Mouse (Mus musculus): ENCODE data around the gene Sgsh. TPM values are rescaled to one million over a fixed set of nuclear protein-coding genes. Genes with fewer than 3 reads are reported as not detected.
"Not testable (repeated sequence)": the region's sequence is repeated elsewhere in the genome, so short reads cannot be mapped to it uniquely, and the experiment has no call there.

The Sgsh gene
- polyA plus RNA-seq, 1 experiment from 2014 or later = 4.7 TPM

DNA sequence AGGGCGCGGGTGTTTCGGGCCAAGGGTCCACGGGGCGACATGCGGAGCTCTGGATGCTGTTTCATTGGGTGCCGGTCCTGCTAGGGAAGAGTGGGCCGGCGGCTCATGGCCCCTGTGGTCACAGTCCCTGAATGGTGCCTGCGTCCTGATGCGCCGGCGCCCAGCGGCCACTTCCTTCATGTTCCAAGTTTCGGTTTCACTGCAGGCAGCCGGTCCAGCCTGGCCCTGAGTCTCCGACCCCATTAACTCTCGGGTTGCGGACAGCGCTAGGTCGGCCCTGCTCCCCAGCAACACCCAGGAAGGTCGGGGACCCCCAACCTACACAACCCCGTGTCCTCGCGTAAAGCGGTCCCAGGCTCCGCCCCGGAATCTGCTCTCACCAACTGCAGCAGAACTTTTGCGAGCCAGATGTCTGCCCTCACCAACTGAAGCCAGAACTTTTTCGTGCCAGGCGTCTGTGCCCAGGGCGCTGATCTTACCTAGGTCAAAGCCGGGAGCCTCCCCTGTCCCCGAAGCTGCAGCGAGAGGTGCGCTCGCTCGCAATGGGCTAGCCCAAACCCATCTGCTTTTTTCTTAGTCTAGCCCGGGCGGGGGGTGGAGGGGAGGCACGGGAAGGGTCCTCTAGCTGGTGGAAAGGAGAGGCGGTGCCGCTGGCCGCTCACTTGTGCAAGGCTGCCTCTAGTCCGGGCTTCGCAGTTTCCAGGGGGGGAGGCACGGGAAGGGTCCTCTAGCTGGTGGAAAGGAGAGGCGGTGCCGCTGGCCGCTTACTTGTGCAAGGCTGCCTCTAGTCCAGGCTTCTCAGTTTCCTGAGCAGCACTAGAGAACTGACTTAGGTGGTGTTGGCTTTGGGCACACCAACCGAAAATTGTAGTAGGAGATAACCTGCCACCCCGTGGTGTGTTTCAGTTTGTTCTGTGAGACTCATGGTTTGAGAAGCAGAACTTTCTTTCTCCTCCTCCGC lies 35.2 kb upstream of the Sgsh start:
- H3K4me3 ChIP-seq = peak overlapping the region; percentile 54
- peak overlapping the region; percentile 97 for H3K4me2 ChIP-seq
- ATAC-seq = peak; percentile 27; the same call in 1 of the 2 replicates
- H3K36me3 ChIP-seq (ENCODE audit: poor library complexity, severe bottlenecking) = no peaks in the 10 kb centered on the region
- H3K27me3 ChIP-seq = peaks cover 77% of the 10 kb centered on the region
- no peak overlapping the region; the same call in 1 of the 2 replicates for H3K27ac ChIP-seq
- WGBS = 2% methylated on average over 53 of the region's 53 CpGs
- H3K4me1 ChIP-seq = peaks cover 26% of the 10 kb centered on the region
- H3K9ac ChIP-seq = peak overlapping the region; percentile 63
- no peaks in the 10 kb centered on the region for H3K9me3 ChIP-seq (replicated peaks)

DNA sequence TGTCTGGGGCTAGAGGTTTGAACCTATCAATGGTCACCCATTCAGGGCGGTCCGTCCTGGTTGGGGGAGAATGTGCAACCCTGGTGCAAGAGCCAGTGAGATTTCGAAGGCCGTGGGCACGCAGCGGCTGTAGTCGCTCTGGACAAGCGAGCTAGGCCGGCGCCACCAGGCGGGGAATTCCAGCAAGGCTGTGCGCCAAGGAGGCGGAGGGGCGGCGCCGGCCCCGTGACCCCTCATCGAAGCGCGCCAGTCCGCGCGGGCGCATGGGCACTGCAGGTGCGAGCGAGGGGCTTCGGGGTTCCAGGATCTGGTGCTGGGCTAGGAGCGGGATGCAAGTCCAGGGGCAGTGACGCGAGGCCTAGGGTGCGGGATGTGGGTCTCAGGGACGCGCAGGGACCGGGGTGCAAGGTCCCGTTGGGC lies 34.5 kb upstream of the Sgsh start:
- peak overlapping the region; percentile 63 for H3K9ac ChIP-seq
- peak overlapping the region; percentile 54 for H3K4me3 ChIP-seq
- H3K4me1 ChIP-seq = peaks cover 26% of the 10 kb centered on the region
- under 1% methylated on average over 35 of the region's 35 CpGs for WGBS
- H3K27me3 ChIP-seq = peaks cover 70% of the 10 kb centered on the region
- no peaks in the 10 kb centered on the region for H3K9me3 ChIP-seq (replicated peaks)
- ATAC-seq = peak; percentile 50; the same call in 1 of the 2 replicates
- peak overlapping the region; percentile 97 for H3K4me2 ChIP-seq
- no peaks in the 10 kb centered on the region for H3K36me3 ChIP-seq (ENCODE audit: poor library complexity, severe bottlenecking)
- H3K27ac ChIP-seq = no peak overlapping the region; the same call in 1 of the 2 replicates

DNA sequence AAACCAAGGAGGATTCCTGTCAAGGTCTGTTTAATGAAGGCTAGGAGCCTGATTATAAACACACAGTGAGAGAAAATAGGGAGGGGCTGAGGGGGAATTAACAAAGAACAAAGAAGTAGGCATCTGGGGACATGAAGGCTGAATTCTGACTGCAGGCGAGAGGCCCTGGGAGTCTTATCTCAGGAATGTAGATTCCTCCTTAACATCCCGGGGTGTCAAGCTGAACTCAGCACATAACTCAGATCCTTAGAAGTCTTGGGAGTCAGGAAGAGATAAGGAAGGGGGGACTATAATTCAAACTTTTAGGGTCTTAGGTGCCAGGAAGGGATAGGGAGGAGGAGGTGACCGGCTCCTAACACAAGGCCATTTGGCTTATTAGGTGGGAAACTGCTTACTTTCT lies 31.9 kb upstream of the Sgsh start:
- not testable (repeated sequence) for H3K9ac ChIP-seq; H3K36me3 ChIP-seq (ENCODE audit: poor library complexity, severe bottlenecking); H3K4me2 ChIP-seq; H3K9me3 ChIP-seq (replicated peaks); ATAC-seq; H3K4me3 ChIP-seq; H3K27ac ChIP-seq
- WGBS = 29% methylated on average over 3 of the region's 3 CpGs
- peaks cover 15% of the 10 kb centered on the region for H3K4me1 ChIP-seq
- H3K27me3 ChIP-seq = peaks cover 46% of the 10 kb centered on the region

DNA sequence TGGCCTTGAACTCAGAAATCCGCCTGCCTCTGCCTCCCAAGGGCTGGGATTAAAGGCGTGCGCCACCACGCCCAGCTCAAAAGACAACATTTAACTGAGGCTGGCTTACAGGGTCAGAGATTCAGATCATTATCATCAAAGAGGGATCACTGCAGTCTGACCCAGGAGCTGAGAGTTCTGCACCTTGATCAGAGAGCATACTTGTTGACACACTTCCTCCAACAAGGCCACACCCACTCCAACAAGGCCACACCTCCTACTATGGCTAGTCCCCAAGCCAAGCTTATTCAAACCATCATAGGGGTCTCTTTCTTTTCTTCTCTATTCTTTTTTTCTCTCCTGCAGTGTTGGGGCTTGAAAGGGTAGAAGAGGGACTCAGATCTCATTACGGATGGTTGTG lies 31.0 kb upstream of the Sgsh start:
- ATAC-seq = no peak
- Histone ChIP-seq H3K4me1 (peaks cover 14% of the 10 kb centered on the region), H3K27ac (no peak overlapping the region), H3K9ac (no peak overlapping the region), H3K4me3 (no peak overlapping the region), H3K27me3 (peaks cover 36% of the 10 kb centered on the region), H3K9me3 (replicated peaks) (no peaks in the 10 kb centered on the region), H3K36me3 (ENCODE audit: poor library complexity, severe bottlenecking) (no peaks in the 10 kb centered on the region), H3K4me2 (no peak overlapping the region)
- 95% methylated on average over 5 of the region's 5 CpGs for WGBS

DNA sequence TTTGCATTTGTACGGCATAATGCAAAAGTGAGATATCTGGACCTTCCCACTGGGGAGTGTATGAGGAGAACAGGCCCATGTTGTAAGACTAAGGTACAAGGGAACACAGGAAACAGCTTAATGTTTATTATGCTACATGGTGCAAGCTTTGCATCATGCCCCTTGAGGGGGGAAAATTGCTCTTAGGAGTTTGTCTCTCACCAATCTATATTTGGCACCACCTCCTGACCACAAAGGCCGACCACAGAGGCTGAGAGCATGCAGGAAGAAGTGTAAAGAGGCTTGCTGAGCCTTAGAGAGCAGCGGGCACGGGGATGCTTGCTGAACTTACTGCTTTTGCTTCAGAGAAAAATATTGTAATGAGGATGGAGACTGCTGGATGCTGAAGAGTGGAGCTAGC lies 29.6 kb upstream of the Sgsh start:
- WGBS = 84% methylated on average over 4 of the region's 4 CpGs
- H3K9me3 ChIP-seq (replicated peaks) = no peaks in the 10 kb centered on the region
- H3K4me2 ChIP-seq = no peak overlapping the region
- peaks cover 22% of the 10 kb centered on the region for H3K27me3 ChIP-seq
- no peak overlapping the region for H3K27ac ChIP-seq
- no peak overlapping the region for H3K9ac ChIP-seq
- no peak for ATAC-seq
- H3K36me3 ChIP-seq (ENCODE audit: poor library complexity, severe bottlenecking) = no peaks in the 10 kb centered on the region
- H3K4me1 ChIP-seq = peaks cover 5% of the 10 kb centered on the region
- no peak overlapping the region for H3K4me3 ChIP-seq

DNA sequence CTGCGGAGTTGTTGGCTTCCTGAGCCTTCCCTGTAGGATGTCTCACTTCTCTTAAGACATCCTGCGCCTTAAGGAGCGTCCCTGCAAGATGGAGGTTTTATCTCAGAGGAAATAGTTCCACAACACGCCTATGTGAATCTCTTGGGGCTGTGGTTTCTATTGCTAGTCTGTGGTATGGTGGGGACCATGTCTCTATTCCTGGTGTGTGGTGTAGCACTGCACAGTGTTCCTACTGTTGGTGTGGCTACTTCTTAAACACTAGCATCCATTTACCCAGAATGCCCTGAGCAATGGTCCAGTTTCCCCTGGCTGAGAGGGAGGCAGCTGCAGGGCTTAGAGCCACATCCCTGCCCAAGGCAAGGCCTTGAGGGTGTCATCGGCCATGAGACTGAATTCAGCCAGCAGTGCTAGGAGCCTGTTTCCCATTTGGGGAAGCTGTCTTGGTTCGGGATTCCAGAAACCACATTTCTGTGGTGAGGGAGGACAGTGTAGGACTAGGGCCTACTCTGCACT lies 27.1 kb upstream of the Sgsh start:
- H3K27me3 ChIP-seq = no peaks in the 10 kb centered on the region
- ATAC-seq = no peak
- 75% methylated on average over 6 of the region's 6 CpGs for WGBS
- no peak overlapping the region for H3K4me3 ChIP-seq
- H3K4me1 ChIP-seq = no peaks in the 10 kb centered on the region
- no peak overlapping the region for H3K4me2 ChIP-seq
- H3K36me3 ChIP-seq (ENCODE audit: poor library complexity, severe bottlenecking) = peaks cover 8% of the 10 kb centered on the region; the same call in 1 of the 2 replicates
- H3K9ac ChIP-seq = no peak overlapping the region
- no peak overlapping the region for H3K27ac ChIP-seq
- H3K9me3 ChIP-seq (replicated peaks) = no peaks in the 10 kb centered on the region

DNA sequence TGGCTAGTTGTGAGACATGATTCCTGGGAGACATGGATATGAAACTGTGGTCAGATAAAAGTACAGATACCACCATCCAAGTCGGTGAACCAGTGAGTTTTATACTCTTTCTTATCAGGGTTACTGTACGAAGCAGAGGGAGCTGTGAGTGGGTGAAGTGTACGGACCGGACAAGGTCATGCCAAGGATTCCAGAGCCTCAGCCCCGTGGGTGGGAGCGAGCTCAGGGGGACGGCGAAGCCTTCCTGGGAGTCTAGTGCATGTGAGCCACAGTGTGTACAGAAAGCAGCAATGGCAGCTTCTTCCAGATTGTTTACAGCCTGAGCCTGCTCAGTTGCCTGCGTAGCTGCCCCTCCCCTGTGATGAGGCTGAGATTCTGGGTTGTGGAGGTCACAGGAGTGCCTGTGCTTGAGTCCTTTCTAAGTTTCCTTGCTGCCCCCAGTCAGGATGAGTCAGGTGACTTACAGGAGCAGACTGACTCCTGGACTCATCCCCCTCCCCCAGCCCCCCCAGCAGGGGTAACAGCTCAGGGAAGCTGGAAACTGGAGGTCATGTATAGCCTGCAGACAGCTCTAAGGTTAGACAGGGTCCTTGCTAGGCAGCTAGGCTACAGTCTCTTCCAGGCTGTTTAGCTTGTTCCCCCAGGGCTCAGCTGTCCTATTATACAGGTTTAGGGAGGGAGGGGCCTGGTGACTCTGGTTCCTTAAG lies 26.4 kb upstream of the Sgsh start:
- 87% methylated on average over 9 of the region's 9 CpGs for WGBS
- Histone ChIP-seq H3K9me3 (replicated peaks) (no peaks in the 10 kb centered on the region), H3K27me3 (no peaks in the 10 kb centered on the region), H3K4me3 (no peak overlapping the region), H3K4me1 (no peaks in the 10 kb centered on the region), H3K4me2 (no peak overlapping the region), H3K36me3 (ENCODE audit: poor library complexity, severe bottlenecking) (peaks cover 12% of the 10 kb centered on the region; the same call in 1 of the 2 replicates), H3K27ac (no peak overlapping the region), H3K9ac (no peak overlapping the region)
- ATAC-seq = no peak

DNA sequence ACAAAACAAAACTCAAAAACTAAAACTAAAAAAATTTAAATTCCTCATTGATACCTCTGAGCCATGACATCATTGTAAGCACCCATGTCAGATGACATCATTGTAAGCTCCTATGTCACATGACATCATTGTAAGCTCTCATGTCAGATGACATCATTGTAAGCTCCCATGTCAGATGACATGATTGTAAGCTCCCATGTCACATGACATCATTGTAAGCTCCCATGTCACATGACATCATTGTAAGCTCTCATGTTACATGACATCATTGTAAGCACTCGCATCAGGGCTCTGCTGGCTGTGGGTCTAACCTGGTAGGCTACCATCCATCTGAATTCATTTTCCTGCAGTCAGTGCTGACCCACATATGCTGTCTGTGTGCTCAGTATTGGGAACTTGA lies 23.2 kb upstream of the Sgsh start:
- peaks cover 12% of the 10 kb centered on the region; the same call in 1 of the 2 replicates for H3K36me3 ChIP-seq (ENCODE audit: poor library complexity, severe bottlenecking)
- H3K4me2 ChIP-seq = no peak overlapping the region
- 89% methylated on average over 1 of the region's 1 CpGs for WGBS
- H3K9ac ChIP-seq = no peak overlapping the region
- no peaks in the 10 kb centered on the region for H3K9me3 ChIP-seq (replicated peaks)
- no peak overlapping the region for H3K27ac ChIP-seq
- H3K27me3 ChIP-seq = no peaks in the 10 kb centered on the region
- H3K4me3 ChIP-seq = no peak overlapping the region
- H3K4me1 ChIP-seq = no peaks in the 10 kb centered on the region
- ATAC-seq = no peak

DNA sequence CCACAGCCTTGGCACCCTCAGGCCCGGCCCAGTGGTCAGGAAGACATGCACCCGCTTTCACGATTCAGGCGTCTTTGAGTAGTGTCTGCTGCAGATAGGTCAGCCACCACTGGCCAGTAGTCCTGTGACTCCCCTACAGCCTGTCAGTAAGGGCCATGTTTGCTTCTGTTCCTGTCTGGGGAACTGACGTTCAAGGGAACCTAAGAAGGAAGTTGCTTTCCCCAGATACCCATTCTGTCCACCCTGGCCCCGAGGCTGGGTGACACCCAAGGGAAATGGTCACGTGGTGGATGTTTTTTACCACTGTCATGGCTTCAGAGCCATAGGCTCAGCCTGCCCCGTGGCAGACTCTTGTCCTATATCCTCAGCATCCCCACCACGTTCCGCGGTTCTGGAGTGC lies 22.0 kb upstream of the Sgsh start:
- H3K27me3 ChIP-seq = no peaks in the 10 kb centered on the region
- no peaks in the 10 kb centered on the region for H3K9me3 ChIP-seq (replicated peaks)
- WGBS = 93% methylated on average over 11 of the region's 11 CpGs
- no peak overlapping the region for H3K4me3 ChIP-seq
- H3K4me2 ChIP-seq = no peak overlapping the region
- H3K36me3 ChIP-seq (ENCODE audit: poor library complexity, severe bottlenecking) = peaks cover 12% of the 10 kb centered on the region; the same call in 1 of the 2 replicates
- no peak for ATAC-seq
- no peaks in the 10 kb centered on the region for H3K4me1 ChIP-seq
- H3K9ac ChIP-seq = no peak overlapping the region
- H3K27ac ChIP-seq = no peak overlapping the region

DNA sequence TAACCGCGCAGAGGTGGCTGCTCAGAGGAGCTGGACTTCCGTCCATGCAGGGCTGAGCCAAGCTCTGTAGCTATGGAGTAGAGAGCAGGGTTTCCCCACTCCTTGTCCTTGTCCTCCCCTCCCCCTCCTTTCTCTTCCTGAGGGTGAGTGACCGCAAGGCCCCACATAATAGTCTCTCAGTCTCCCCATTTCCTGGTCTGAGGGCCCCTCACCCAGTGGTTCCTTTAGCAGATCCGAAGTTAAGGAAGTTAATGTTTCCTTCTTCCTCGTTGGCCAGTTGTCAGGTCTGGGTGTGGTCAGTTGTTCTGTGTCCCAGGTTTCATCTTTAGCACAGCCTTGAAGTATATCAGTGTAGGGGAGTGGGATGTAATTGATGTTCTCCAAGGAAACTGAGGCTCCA lies 20.1 kb upstream of the Sgsh start:
- H3K27ac ChIP-seq = no peak overlapping the region
- H3K9me3 ChIP-seq (replicated peaks) = no peaks in the 10 kb centered on the region
- peaks cover 12% of the 10 kb centered on the region; the same call in 1 of the 2 replicates for H3K36me3 ChIP-seq (ENCODE audit: poor library complexity, severe bottlenecking)
- no peak overlapping the region for H3K4me2 ChIP-seq
- no peaks in the 10 kb centered on the region for H3K27me3 ChIP-seq
- ATAC-seq = no peak
- no peak overlapping the region for H3K4me3 ChIP-seq
- no peaks in the 10 kb centered on the region for H3K4me1 ChIP-seq
- H3K9ac ChIP-seq = no peak overlapping the region
- 82% methylated on average over 6 of the region's 6 CpGs for WGBS

DNA sequence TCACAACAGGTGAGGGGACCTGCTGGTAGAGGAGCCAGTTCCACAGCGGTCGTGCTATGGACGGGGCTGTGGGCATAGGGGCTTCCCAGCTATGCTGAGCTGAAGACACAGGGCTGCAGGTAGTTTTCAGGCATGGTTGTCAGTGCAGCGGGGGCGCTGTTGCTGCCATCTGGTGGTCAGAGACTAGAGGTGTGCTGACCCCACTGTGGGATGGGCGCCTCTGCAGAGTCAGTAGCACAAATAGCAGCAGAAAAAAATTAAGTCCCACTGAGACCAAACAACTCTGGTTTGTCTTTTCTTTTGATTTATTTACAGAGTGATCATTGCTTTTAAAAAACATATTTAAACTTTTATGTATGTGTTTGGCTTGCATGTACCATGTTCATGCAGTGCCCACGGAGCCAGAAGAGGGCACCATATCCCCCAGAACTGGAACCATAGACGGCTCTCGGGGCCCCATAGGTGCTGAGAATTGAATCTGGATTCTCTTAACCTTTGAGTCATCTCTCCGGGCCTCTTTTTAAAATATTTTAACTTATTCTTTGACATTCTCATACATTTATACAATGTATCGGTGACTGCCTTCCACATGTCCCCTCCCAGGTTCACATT lies 8.3 kb upstream of the Sgsh start:
- Histone ChIP-seq H3K4me3 (peak overlapping the region; percentile 23), H3K27me3 (no peaks in the 10 kb centered on the region), H3K4me2 (peak overlapping the region; percentile 52), H3K9ac (0 out of 2 replicates have a peak overlapping the region, but pooled peaks have one; percentile 12), H3K9me3 (replicated peaks) (no peaks in the 10 kb centered on the region), H3K4me1 (peaks cover 17% of the 10 kb centered on the region), H3K27ac (no peak overlapping the region), H3K36me3 (ENCODE audit: poor library complexity, severe bottlenecking) (peaks cover 11% of the 10 kb centered on the region; the same call in 1 of the 2 replicates)
- 26% methylated on average over 11 of the region's 11 CpGs for WGBS
- ATAC-seq = peak; percentile 86

All from forebrain, embryonic 13.5 days (tissue).